Comparison of ENCODE assay signal across 18 mouse cellular contexts in genomic region chr1:174659459-174660223, GRCm38 (mm10).
DNase-seq lines count a peak whose midpoint lies in the region; ATAC-seq and TF ChIP-seq lines count a peak whose summit lies in the region.
"Had no signal": no experiment of that assay in that cellular context is flagged by ENCODE, and none has a peak within 500 bp of the region (broad histone marks: within the 10 kb centered on the region; RNA-seq: fewer than 3 reads in every experiment).

No protein-coding gene starts in this region.

- H3K4me1 ChIP-seq in heart, embryonic 16.5 days (ENCODE audit: control insufficient read depth, insufficient read depth, low read length), result peaks cover 9% of the 10 kb centered on the region
- no peaks in the 10 kb centered on the region for H3K4me1 ChIP-seq in heart, embryonic 10.5 days
- peaks cover 2% of the 10 kb centered on the region; the same call in 1 of the 2 replicates for H3K4me1 ChIP-seq in embryonic fibroblast, embryonic 13.5 days (ENCODE audit: control insufficient read depth, insufficient read depth, low read length)
- H3K4me1 ChIP-seq in lung, postnatal 0 days (ENCODE audit: insufficient read depth, low read depth, low read length), result no peaks in the 10 kb centered on the region; the same call in 1 of the 2 replicates
- H3K4me1 ChIP-seq in stomach, embryonic 16.5 days (ENCODE audit: control insufficient read depth, insufficient read depth, low read length), result peaks cover 5% of the 10 kb centered on the region; the same call in 1 of the 2 replicates
- H3K4me1 ChIP-seq: forebrain, embryonic 13.5 days; limb, embryonic 15.5 days had no signal

- TF ChIP-seq POLR2A in embryonic fibroblast, embryonic 13.5 days (IDR thresholded peaks at IDR 0.05; ENCODE audit: low read depth, low read length), result no peak

- H3K9ac ChIP-seq in heart, embryonic 16.5 days (ENCODE audit: low read length), result no peak overlapping the region
- H3K9ac ChIP-seq in lung, postnatal 0 days (replicated peaks; ENCODE audit: low read depth), result no peak overlapping the region
- H3K9ac ChIP-seq in stomach, embryonic 16.5 days (ENCODE audit: low read length), result no peak overlapping the region
- H3K9ac ChIP-seq: forebrain, embryonic 13.5 days; limb, embryonic 15.5 days; midbrain, embryonic 13.5 days had no signal

- H3K27ac ChIP-seq in heart, embryonic 16.5 days (ENCODE audit: low read length), result peak overlapping the region; percentile 3; the same call in 1 of the 2 replicates
- H3K27ac ChIP-seq in heart, embryonic 10.5 days, result no peak overlapping the region
- H3K27ac ChIP-seq in embryonic fibroblast, embryonic 13.5 days (ENCODE audit: insufficient read depth, low read length), result peak overlapping the region; percentile 57
- peak overlapping the region; percentile 48 for H3K27ac ChIP-seq in lung, postnatal 0 days (ENCODE audit: low read length)
- H3K27ac ChIP-seq in stomach, embryonic 16.5 days (ENCODE audit: low read length), result peak overlapping the region; percentile 63; the same call in 1 of the 2 replicates
- H3K27ac ChIP-seq: forebrain, embryonic 13.5 days; hindbrain, postnatal 0 days; limb, embryonic 15.5 days; midbrain, embryonic 13.5 days had no signal

- H3K4me3 ChIP-seq in heart, embryonic 16.5 days (ENCODE audit: low read length), result no peak overlapping the region
- H3K4me3 ChIP-seq in heart, embryonic 10.5 days, result no peak overlapping the region
- no peak overlapping the region for H3K4me3 ChIP-seq in embryonic fibroblast, embryonic 13.5 days (ENCODE audit: insufficient read depth, low read length)
- no peak overlapping the region for H3K4me3 ChIP-seq in lung, postnatal 0 days (ENCODE audit: low read depth, low read length)
- H3K4me3 ChIP-seq in stomach, embryonic 16.5 days (replicated peaks; ENCODE audit: low read length), result no peak overlapping the region
- H3K4me3 ChIP-seq: forebrain, embryonic 13.5 days; limb, embryonic 15.5 days; midbrain, embryonic 13.5 days; myocyte had no signal

- peak; percentile 91 for TF ChIP-seq EP300 in lung, postnatal 0 days (IDR thresholded peaks at IDR 0.05)

- TF ChIP-seq CTCF in embryonic fibroblast, embryonic 13.5 days (IDR thresholded peaks at IDR 0.05; ENCODE audit: borderline replicate concordance, insufficient read depth, low read length), result no peak
- TF ChIP-seq CTCF in lung, postnatal 0 days (IDR thresholded peaks at IDR 0.05), result no peak

- no peak for ATAC-seq in heart, embryonic 16.5 days (replicated peaks; ENCODE audit: extremely low read depth, insufficient read depth, low FRiP score)
- peak; percentile 85 for ATAC-seq in lung, postnatal 0 days
- peak; percentile 89 for ATAC-seq in stomach, embryonic 16.5 days (ENCODE audit: insufficient read depth, low FRiP score)
- ATAC-seq: forebrain, embryonic 13.5 days; hindbrain, postnatal 0 days; midbrain, embryonic 13.5 days had no signal

- peak overlapping the region; percentile 36; the same call in 1 of the 2 replicates for H3K4me2 ChIP-seq in heart, embryonic 16.5 days (ENCODE audit: low read depth, low read length)
- H3K4me2 ChIP-seq in lung, postnatal 0 days (replicated peaks; ENCODE audit: low read depth, low read length), result no peak overlapping the region
- H3K4me2 ChIP-seq in stomach, embryonic 16.5 days (ENCODE audit: low read depth, low read length), result no peak overlapping the region
- H3K4me2 ChIP-seq: forebrain, embryonic 13.5 days; limb, embryonic 15.5 days; midbrain, embryonic 13.5 days had no signal

- no peak for DNase-seq in heart, embryonic 10.5 days (ENCODE audit: low spot score)
- peak; percentile 52 for DNase-seq in lung, postnatal 0 days (ENCODE audit: low spot score)
- DNase-seq in spleen, postnatal 14 days (ENCODE audit: low spot score in 2 of 2), result no peak
- DNase-seq in MN1 (ENCODE audit: low spot score), result no peak
- DNase-seq: B cell, adult 2 months; cerebellum, adult 9-11 months; gastrocnemius, postnatal 36 days; kidney, adult 9 months; layer of hippocampus, postnatal 36 days; right cerebral cortex, postnatal 4 days had no signal

- 42% methylated on average over 12 of the region's 12 CpGs for WGBS in heart, embryonic 16.5 days
- WGBS in heart, embryonic 10.5 days, result 66% methylated on average over 12 of the region's 12 CpGs
- WGBS in lung, postnatal 0 days, result 21% methylated on average over 12 of the region's 12 CpGs
- WGBS in stomach, embryonic 16.5 days, result 27% methylated on average over 12 of the region's 12 CpGs

- no peaks in the 10 kb centered on the region for H3K27me3 ChIP-seq in heart, embryonic 16.5 days (ENCODE audit: control insufficient read depth, insufficient read depth, low read length)
- no peaks in the 10 kb centered on the region for H3K27me3 ChIP-seq in heart, embryonic 10.5 days (ENCODE audit: insufficient read depth, poor library complexity, severe bottlenecking)
- H3K27me3 ChIP-seq in lung, postnatal 0 days (replicated peaks; ENCODE audit: insufficient read depth, low read length), result no peaks in the 10 kb centered on the region
- H3K27me3 ChIP-seq in stomach, embryonic 16.5 days (ENCODE audit: control insufficient read depth, insufficient read depth, low read length), result no peaks in the 10 kb centered on the region
- H3K27me3 ChIP-seq: forebrain, embryonic 13.5 days; limb, embryonic 15.5 days; midbrain, embryonic 13.5 days had no signal

- H3K9me3 ChIP-seq in heart, embryonic 16.5 days (replicated peaks; ENCODE audit: control insufficient read depth, low read length), result no peaks in the 10 kb centered on the region
- H3K9me3 ChIP-seq in heart, embryonic 10.5 days, result no peaks in the 10 kb centered on the region
- H3K9me3 ChIP-seq in lung, postnatal 0 days (ENCODE audit: low read length), result no peaks in the 10 kb centered on the region
- no peaks in the 10 kb centered on the region for H3K9me3 ChIP-seq in stomach, embryonic 16.5 days (replicated peaks; ENCODE audit: control insufficient read depth, low read length)
- H3K9me3 ChIP-seq: forebrain, embryonic 13.5 days; limb, embryonic 15.5 days; midbrain, embryonic 13.5 days had no signal

- H3K36me3 ChIP-seq in heart, embryonic 16.5 days (ENCODE audit: control insufficient read depth, insufficient read depth), result no peaks in the 10 kb centered on the region
- H3K36me3 ChIP-seq in heart, embryonic 10.5 days, result no peaks in the 10 kb centered on the region
- H3K36me3 ChIP-seq in lung, postnatal 0 days (ENCODE audit: insufficient read depth, low read length), result no peaks in the 10 kb centered on the region
- no peaks in the 10 kb centered on the region for H3K36me3 ChIP-seq in stomach, embryonic 16.5 days (ENCODE audit: control insufficient read depth, insufficient read depth, low read length)
- H3K36me3 ChIP-seq: limb, embryonic 15.5 days; midbrain, embryonic 13.5 days had no signal
